Mouse (Mus musculus): Measurements from ENCODE around the gene Lzic. TPM values are rescaled to one million over a fixed set of nuclear protein-coding genes. Genes with fewer than 3 reads are reported as not detected.

The Lzic gene
- 33.8 TPM for total RNA-seq (2023)

GRCm38 (mm10) chr4:149485053-149485824 lies at the start of gene Lzic, which contains the start of gene Nmnat1:
Gene Lzic, plus strand, starts transcription at chr4:149485229.
Gene Nmnat1, minus strand, starts transcription at chr4:149485202.

DNA sequence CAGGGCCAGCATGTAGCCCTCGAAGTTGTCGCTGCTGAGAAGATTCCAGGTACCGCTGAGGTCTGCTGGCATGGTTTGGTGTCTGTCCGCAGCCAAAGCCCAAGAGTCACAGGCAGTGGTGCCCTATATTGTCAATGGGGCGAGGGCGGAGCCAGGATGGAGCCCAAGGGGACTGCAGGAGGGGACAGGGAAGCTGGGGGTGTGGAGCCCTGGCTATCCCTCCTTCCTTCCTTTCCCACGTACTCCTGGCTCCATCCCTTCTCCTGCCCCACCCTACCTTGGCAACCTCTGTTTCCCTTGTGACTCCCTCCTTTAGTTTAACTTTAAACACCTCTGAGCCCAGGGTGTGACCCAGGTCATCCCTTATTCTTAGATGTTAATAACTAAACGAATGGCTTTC lies 30.1 kb upstream of the Lzic start, which contains the start of gene Rbp7:
Gene Rbp7 (minus strand): TSS at position 100 of the 400 bp plus-strand sequence.

DNA sequence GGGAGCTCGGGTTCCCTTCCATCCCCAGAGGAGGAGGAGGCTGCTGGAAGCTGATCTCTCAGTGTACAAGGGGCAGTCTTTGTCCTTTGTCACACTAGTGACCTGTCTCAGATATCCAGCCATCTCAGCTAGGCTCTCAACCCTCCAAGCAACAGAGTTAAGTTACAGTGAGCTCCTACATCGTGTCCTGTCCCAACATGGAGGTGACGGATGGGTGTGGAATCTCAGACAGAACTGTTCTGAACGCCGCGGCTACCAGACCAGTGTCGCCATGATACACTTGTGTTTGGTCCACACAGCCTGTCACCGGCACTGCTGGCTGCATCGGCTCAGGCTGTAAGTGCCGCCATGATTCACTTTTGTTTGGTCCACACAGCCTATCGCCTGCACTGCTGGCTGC lies 8.0 kb upstream of the Lzic start, which contains the start of gene Tmem274:
Gene Tmem274 (plus strand): TSS at position 301 of the 400 bp plus-strand sequence.

GRCm38 (mm10) chr4:149517868-149518340 lies 32.9 kb downstream of the Lzic start, which contains the start of gene Ctnnbip1:
Gene Ctnnbip1, plus strand, starts transcription at chr4:149518236.

Other genes with a start within 250 kb of the Lzic start
- 73.0 TPM for gene Kif1b, start 177.5 kb upstream of the Lzic start, total RNA-seq (2023)
- 92.9 TPM for gene Ube4b, start 58.5 kb upstream of the Lzic start, total RNA-seq (2023)
- not detected for gene Rbp7, start 30.3 kb upstream of the Lzic start, total RNA-seq (2023)
- not detected for gene Tmem274, start 7.9 kb upstream of the Lzic start, total RNA-seq (2023)
- 2.9 TPM for gene Nmnat1, start within 50 bp of the Lzic start, total RNA-seq (2023)
- 0.71 TPM for gene Ctnnbip1, start 33.0 kb downstream of the Lzic start, total RNA-seq (2023)
- 7.2 TPM for gene Clstn1, start 101.2 kb downstream of the Lzic start, total RNA-seq (2023)
- gene Pik3cd, start 217.3 kb downstream of the Lzic start, total RNA-seq (2023): 626 TPM

Data from CD4-positive naive resting alpha-beta T cell, adult 57 days (primary cell).